Mouse (Mus musculus): ENCODE measurements around the gene Vmn1r95. TPM values are rescaled to one million over a fixed set of nuclear protein-coding genes. Genes with fewer than 3 reads are reported as not detected.

Vmn1r95 gene
- not detected in 2 replicates for polyA plus RNA-seq (2012; rRNA removed)

DNA sequence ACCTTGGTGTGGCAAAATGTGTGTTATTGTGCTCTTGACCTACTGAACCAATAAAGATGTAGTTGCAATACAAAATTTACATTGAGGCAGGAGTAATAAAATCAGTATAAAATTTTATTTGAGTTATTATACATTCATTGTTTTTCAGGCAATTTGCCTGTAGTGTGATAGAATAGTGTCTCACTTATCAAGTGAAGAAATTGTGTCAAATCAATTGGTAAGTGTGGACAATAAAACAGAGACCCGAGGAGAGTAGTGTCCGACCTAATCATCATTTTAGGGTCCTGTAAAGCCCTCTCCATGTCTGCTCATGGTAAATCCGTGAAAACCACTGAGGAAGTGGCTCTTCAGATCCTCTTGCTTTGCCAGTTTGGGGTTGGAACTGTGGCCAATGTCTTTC, at the start of gene Vmn1r95:
Gene Vmn1r95 (plus strand): TSS at position 301 of the 400 bp plus-strand sequence.

DNA sequence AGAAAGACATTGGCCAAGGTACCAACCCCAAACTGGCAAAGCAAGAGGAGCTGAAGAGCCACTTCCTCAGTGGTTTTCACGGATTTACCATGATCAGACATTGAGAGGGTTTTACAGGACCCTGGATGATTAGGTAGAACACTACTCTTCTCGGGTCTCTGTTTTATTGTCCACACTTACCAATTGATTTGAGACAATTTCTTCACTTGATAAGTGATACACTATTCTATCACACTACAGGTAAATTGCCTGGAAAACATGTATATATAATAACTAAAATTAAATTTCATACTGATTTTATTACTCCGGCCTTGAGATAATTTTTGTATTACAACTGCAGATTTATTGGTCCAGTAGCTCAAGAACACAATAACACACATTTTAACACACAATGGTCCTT, 25.2 kb upstream of the Vmn1r95 start, which contains the start of gene Vmn1r94:
Gene Vmn1r94 (minus strand): TSS at position 101 of the 400 bp plus-strand sequence.

DNA sequence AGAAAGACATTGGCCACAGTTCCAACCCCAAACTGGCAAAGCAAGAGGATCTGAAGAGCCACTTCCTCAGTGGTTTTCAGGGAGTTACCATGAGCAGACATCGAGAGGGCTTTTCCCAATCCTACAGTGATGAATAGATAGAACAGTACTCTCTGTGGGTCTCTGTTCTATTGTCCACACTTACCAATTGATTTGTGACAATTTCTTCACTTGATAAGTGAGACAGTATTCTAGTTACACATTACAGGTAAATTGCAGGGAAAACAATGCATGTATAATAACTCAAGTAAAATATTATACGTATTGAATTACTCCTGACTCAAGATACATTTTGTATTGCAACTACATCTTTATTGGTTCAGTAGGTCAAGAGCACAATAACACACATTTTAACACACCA, 12.0 kb downstream of the Vmn1r95 start, which contains the start of gene Gm6164:
Gene Gm6164 (minus strand): TSS at position 101 of the 400 bp plus-strand sequence.

DNA sequence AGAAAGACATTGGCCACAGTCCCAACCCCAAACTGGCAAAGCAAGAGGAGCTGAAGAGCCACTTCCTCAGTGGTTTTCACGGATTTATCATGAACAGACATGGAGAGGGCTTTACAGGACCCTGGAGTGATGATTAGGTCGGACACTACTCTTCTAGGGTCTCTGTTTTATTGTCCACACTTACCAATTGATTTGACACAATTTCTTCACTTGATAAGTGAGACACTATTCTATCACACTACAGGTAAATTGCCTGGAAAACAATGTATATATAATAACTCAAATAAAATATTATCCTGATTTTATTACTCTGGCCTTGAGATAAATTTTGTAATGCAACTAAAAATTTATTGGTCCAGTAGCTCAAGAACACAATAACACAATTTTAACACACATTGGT, 40.2 kb downstream of the Vmn1r95 start, which contains the start of gene Gm4498:
Gene Gm4498 (minus strand): TSS at position 101 of the 400 bp plus-strand sequence.

Other genes starting within 250 kb of the Vmn1r95 start
- gene Igsf23, start 243.0 kb upstream of the Vmn1r95 start, polyA plus RNA-seq (2012; rRNA removed) = 11.7 and 16.6 TPM in 2 replicates
- 0.06 TPM in 1 of 2 replicates, not detected in the other for gene Ceacam20, start 228.3 kb upstream of the Vmn1r95 start, polyA plus RNA-seq (2012; rRNA removed)
- not detected in 2 replicates for gene Nlrp9b, start 202.2 kb upstream of the Vmn1r95 start, polyA plus RNA-seq (2012; rRNA removed)
- not detected in 2 replicates for gene Vmn1r91, start 94.0 kb upstream of the Vmn1r95 start, polyA plus RNA-seq (2012; rRNA removed)
- gene Gm16442, start 71.1 kb upstream of the Vmn1r95 start, polyA plus RNA-seq (2012; rRNA removed) = not detected in 2 replicates
- not detected in 2 replicates for gene Vmn1r93, start 54.6 kb upstream of the Vmn1r95 start, polyA plus RNA-seq (2012; rRNA removed)
- gene Vmn1r94, start 25.3 kb upstream of the Vmn1r95 start, polyA plus RNA-seq (2012; rRNA removed) = not detected in 2 replicates
- not detected in 2 replicates for gene Gm6164, start 11.9 kb downstream of the Vmn1r95 start, polyA plus RNA-seq (2012; rRNA removed)
- gene Gm4498, start 40.1 kb downstream of the Vmn1r95 start, polyA plus RNA-seq (2012; rRNA removed) = not detected in 2 replicates
- not detected in 2 replicates for gene Gm5890, start 69.1 kb downstream of the Vmn1r95 start, polyA plus RNA-seq (2012; rRNA removed)
- gene Gm4133, start 140.4 kb downstream of the Vmn1r95 start, polyA plus RNA-seq (2012; rRNA removed) = not detected in 2 replicates
- not detected in 2 replicates for gene Gm5728, start 181.7 kb downstream of the Vmn1r95 start, polyA plus RNA-seq (2012; rRNA removed)
- not detected in 2 replicates for gene Vmn1r100, start 224.2 kb downstream of the Vmn1r95 start, polyA plus RNA-seq (2012; rRNA removed)
- gene Vmn1r101, start 248.9 kb downstream of the Vmn1r95 start, polyA plus RNA-seq (2012; rRNA removed) = not detected in 2 replicates

All from stomach, adult 2 months (tissue).